Mouse (Mus musculus) midbrain, embryonic 14.5 days (tissue): ENCODE results near the gene Vmn2r3. TPM values are rescaled to one million over a fixed set of nuclear protein-coding genes. Genes with fewer than 3 reads are reported as not detected.
A peak's percentile ranks its signal among the peaks of the same experiment; 100 is the strongest.
"Not testable (repeated sequence)": the region's sequence is repeated elsewhere in the genome, so short reads cannot be mapped to it uniquely, and the experiment has no call there.

Experiments used
- ATAC-seq: fragments of 200-750 bp; cut with Nextera tagmentation; 2 replicates; pipeline ENCODE4 v1.8.0; 2017; ENCODE audit warnings: moderate number of reproducible peaks, moderate library complexity; ENCODE audit not compliant: low FRiP score, low TSS enrichment
- DNase-seq: peaks from one replicate; pipeline ENCODE4 v3.0.0-alpha.2; 2015
- H3K27ac ChIP-seq: fragments of 300-500 bp; sonication (generic); replicated peaks from 2 replicates; pipeline ENCODE4 v1.5.1; 2014; ENCODE audit warnings: mild to moderate bottlenecking, low read depth, low read length, moderate library complexity
- H3K27me3 ChIP-seq: fragments of 300-500 bp; sonication (generic); 2 replicates; pipeline ENCODE4 v1.6.1; 2014; ENCODE audit warnings: low read length, control low read depth, mixed read lengths; ENCODE audit not compliant: control insufficient read depth, insufficient read depth
- H3K36me3 ChIP-seq: fragments of 300-500 bp; sonication (generic); 2 replicates; pipeline ENCODE4 v1.6.1; 2014; ENCODE audit warnings: low read length, control low read depth; ENCODE audit not compliant: control insufficient read depth, insufficient read depth
- H3K4me1 ChIP-seq: fragments of 300-500 bp; sonication (generic); 2 replicates; pipeline ENCODE4 v1.6.1; 2014; ENCODE audit warnings: mild to moderate bottlenecking, antibody characterized with exemption, low read length, control low read depth; ENCODE audit not compliant: control insufficient read depth, insufficient read depth
- H3K4me2 ChIP-seq: fragments of 300-500 bp; sonication (generic); 2 replicates; pipeline ENCODE4 v1.6.1; 2014; ENCODE audit warnings: mild to moderate bottlenecking, low read length, moderate library complexity
- H3K4me3 ChIP-seq: fragments of 300-500 bp; sonication (generic); replicated peaks from 2 replicates; pipeline ENCODE4 v1.5.1; 2014; ENCODE audit warnings: low read depth, low read length
- H3K9ac ChIP-seq: fragments of 300-500 bp; sonication (generic); replicated peaks from 2 replicates; pipeline ENCODE4 v1.6.1; 2014; ENCODE audit warnings: mild to moderate bottlenecking, low read length, moderate library complexity
- H3K9me3 ChIP-seq: fragments of 300-500 bp; sonication (generic); 2 replicates; pipeline ENCODE4 v1.6.1; 2016; ENCODE audit warnings: low read length, control low read depth, mixed read lengths; ENCODE audit not compliant: control insufficient read depth
- WGBS: fragments of 180-500 bp; shearing (Covaris S2); extraction: QIAGEN DNeasy Blood & Tissue Kit; methylation state at CpG from one replicate; pipeline ENCODE4 v1.1.7; 2014; 5-methylcytosine and 5-hydroxymethylcytosine counted together
- polyA plus RNA-seq: library from polyadenylated mRNA; unstranded; fragments of >200 nt; fragmentation: Nextera tagmentation; extraction: Ambion mirVana; gene quantifications from 2 replicates; pipeline ENCODE4 v1.2.1, GENCODE M21; 2014

Vmn2r3 gene
- polyA plus RNA-seq = not detected in 2 replicates

- Histone ChIP-seq H3K4me3 (no peak within 1 kb of the TSS), H3K27me3 (no peaks in the 10 kb centered on the region), H3K9ac (no peak within 1 kb of the TSS), H3K4me2 (no peak within 1 kb of the TSS), H3K36me3 (no peaks in the 10 kb centered on the region), H3K27ac (no peak within 1 kb of the TSS), H3K4me1 (no peaks in the 10 kb centered on the region), H3K9me3 (no peaks in the 10 kb centered on the region)
- no peak for ATAC-seq
- no peak for DNase-seq
- WGBS = 64% methylated on average over 1 of the region's 1 CpGs
Measured at GRCm38 (mm10) chr3:64289609-64290008, at the start of gene Vmn2r3. TSS of gene Vmn2r3 (minus strand) at chr3:64289709.

GRCm38 (mm10) chr3:64332548-64332947, 43.0 kb upstream of the Vmn2r3 start:
- 32% methylated on average over 1 of the region's 1 CpGs for WGBS
- ATAC-seq = no peak
- no peak overlapping the region for H3K9ac ChIP-seq

DNA sequence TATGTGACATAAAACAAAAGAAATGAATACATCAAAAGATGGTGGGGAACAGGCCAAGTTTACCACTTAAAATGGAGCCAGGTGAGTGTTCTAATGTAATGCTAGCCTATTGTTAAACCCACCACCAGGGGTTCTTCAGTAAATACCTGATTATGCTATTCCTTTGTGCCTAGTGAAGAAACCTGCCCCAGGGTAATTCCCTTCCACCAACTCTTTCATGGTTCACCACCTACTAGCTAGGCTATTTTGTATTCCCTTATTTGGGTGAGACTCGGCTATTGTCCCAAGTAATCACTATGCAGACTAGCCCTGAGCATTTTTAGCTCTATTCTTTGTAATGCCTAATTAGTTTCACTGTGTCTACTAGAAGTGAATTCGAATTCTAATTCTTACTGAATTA, 32.3 kb upstream of the Vmn2r3 start:
- DNase-seq (no peak), ATAC-seq (no peak)
- Histone ChIP-seq H3K9ac (no peak overlapping the region), H3K27ac (no peak overlapping the region), H3K27me3 (no peaks in the 10 kb centered on the region), H3K4me3 (no peak overlapping the region), H3K36me3 (no peaks in the 10 kb centered on the region), H3K4me1 (no peaks in the 10 kb centered on the region), H3K9me3 (no peaks in the 10 kb centered on the region), H3K4me2 (no peak overlapping the region)
- 53% methylated on average over 2 of the region's 2 CpGs for WGBS

More at GRCm38 (mm10) chr3:64332548-64332947, 43.0 kb upstream of the Vmn2r3 start:
- no peak for DNase-seq
- Histone ChIP-seq H3K4me3 (no peak overlapping the region), H3K4me2 (no peak overlapping the region), H3K27me3 (no peaks in the 10 kb centered on the region), H3K27ac (no peak overlapping the region), H3K4me1 (no peaks in the 10 kb centered on the region), H3K36me3 (no peaks in the 10 kb centered on the region), H3K9me3 (no peaks in the 10 kb centered on the region)

DNA sequence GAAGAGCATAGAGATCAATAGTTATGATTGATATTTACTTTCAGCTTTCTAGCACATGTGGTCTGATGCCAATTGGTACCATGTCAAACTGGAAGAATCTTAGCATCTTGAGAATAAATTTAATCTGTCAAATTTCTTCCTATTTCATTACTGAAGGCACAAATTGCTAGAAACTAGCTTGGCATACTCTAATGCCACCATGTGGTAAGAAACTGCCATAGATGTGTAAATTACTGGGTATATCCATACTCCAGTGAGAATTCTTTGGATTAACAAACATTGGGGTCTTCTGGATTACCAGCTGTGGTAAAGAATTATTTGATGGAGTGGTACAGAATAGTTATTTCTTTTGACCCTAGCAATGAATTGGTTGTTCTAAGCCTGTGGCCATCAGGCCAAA, 17.3 kb upstream of the Vmn2r3 start:
- DNase-seq (peak; percentile 8), ATAC-seq (no peak)
- Histone ChIP-seq H3K4me3 (no peak overlapping the region), H3K27me3 (no peaks in the 10 kb centered on the region), H3K9me3 (no peaks in the 10 kb centered on the region), H3K4me2 (no peak overlapping the region), H3K4me1 (no peaks in the 10 kb centered on the region), H3K9ac (no peak overlapping the region), H3K27ac (no peak overlapping the region), H3K36me3 (no peaks in the 10 kb centered on the region)

DNA sequence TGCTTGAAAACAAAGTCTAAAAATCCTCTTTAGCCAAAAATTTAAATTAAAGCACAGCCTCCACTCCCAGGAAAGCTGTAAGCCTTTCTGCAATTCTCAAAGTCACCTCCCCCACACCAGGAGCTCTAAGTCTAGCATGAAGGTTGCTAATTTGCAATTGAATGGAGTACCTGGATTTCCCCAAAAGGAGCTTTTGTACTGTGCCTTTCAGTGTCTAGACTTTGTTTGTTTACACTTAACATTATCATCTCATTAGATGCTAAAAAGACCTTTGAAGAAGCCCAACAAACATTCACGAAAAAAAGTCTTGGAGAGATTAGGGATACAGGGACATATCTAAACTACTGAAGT, 23.8 kb downstream of the Vmn2r3 start:
- H3K4me2 ChIP-seq = no peak overlapping the region
- no peaks in the 10 kb centered on the region for H3K27me3 ChIP-seq
- H3K27ac ChIP-seq = no peak overlapping the region
- no peak overlapping the region for H3K4me3 ChIP-seq
- no peaks in the 10 kb centered on the region for H3K9me3 ChIP-seq
- no peak overlapping the region for H3K9ac ChIP-seq
- WGBS = 5% methylated on average over 1 of the region's 1 CpGs
- H3K36me3 ChIP-seq = no peaks in the 10 kb centered on the region
- no peaks in the 10 kb centered on the region for H3K4me1 ChIP-seq
- ATAC-seq (no peak), DNase-seq (no peak)

- not testable (repeated sequence) for H3K36me3 ChIP-seq, H3K27me3 ChIP-seq, H3K9ac ChIP-seq, H3K9me3 ChIP-seq, DNase-seq, ATAC-seq, H3K4me2 ChIP-seq, H3K4me3 ChIP-seq, H3K27ac ChIP-seq, H3K4me1 ChIP-seq
- WGBS = 26% methylated on average over 7 of the region's 7 CpGs
Measured at GRCm38 (mm10) chr3:64265056-64265761, 24.3 kb downstream of the Vmn2r3 start.

DNA sequence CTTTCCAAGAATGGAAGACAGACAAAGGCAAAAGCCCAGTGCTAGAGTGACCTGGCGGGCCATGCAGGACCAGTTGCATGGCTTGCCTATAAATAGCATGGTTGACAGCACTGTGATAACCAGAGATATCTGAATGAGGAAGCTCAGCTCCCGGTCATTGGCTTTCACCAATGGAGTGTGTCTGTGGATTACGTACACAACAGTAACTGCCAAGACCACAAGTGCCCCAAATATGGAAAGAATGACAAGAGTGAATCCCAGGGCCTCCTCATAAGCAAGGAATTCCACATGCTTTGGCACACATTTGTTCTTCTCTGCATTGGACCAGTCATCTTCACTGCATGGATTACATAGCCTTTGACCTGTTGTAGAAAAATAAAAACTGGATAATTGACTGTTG, 29.9 kb downstream of the Vmn2r3 start:
- ATAC-seq = no peak
- H3K4me1 ChIP-seq = no peaks in the 10 kb centered on the region

DNA sequence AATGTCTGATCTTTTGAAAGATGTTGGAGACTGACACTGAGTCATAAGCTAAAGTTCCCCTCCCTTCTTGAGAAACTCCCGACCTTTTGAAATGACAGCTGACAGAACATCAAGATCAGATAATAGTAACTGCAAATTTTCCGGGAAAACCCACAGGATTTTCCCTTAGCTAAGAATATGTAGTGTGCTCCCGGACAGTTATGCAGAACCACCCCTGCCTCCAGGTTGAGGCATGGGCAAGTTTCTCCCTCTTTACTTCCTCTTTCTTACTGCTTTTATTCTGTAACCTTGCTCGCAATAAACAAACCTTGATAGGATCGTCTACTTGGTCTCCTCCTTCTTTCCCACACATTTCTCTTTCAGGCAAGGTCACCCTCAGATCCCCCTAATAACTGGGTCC, 37.9 kb downstream of the Vmn2r3 start:
- Histone ChIP-seq H3K27me3 (no peaks in the 10 kb centered on the region), H3K4me2 (no peak overlapping the region), H3K27ac (no peak overlapping the region), H3K36me3 (no peaks in the 10 kb centered on the region), H3K4me3 (no peak overlapping the region), H3K4me1 (no peaks in the 10 kb centered on the region), H3K9ac (no peak overlapping the region), H3K9me3 (no peaks in the 10 kb centered on the region)
- WGBS = 87% methylated on average over 5 of the region's 5 CpGs
- ATAC-seq (no peak), DNase-seq (no peak)

More for the DNA sequence above, 29.9 kb downstream of the Vmn2r3 start:
- Histone ChIP-seq H3K4me3 (no peak overlapping the region), H3K9me3 (no peaks in the 10 kb centered on the region), H3K36me3 (no peaks in the 10 kb centered on the region), H3K27ac (no peak overlapping the region), H3K27me3 (no peaks in the 10 kb centered on the region), H3K9ac (no peak overlapping the region), H3K4me2 (no peak overlapping the region)
- DNase-seq = no peak
- 90% methylated on average over 3 of the region's 3 CpGs for WGBS

DNA sequence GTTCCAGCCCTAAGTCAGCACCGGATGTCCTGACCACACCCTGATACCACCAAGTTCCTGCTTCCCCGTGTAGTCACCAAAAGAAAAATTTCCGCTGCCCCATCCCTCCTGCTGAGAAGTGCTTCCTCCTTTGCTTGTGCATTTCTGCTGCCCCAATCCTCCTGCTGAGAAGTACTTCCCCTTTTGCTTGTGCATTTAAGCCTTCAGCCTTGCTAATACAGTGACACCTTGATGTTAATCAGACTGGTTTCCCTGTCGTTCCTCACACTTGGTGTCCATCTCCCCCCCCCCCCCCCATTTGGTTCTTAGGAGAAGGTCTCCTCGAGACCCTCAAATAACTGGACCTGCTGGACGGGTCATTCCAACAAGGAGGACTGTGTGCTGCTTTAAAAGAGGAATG, 39.0 kb downstream of the Vmn2r3 start:
- WGBS = 91% methylated on average over 6 of the region's 6 CpGs
- not testable (repeated sequence) for H3K9me3 ChIP-seq, ATAC-seq, H3K4me2 ChIP-seq, H3K27ac ChIP-seq, H3K36me3 ChIP-seq, H3K4me3 ChIP-seq, H3K4me1 ChIP-seq, H3K9ac ChIP-seq, H3K27me3 ChIP-seq, DNase-seq
